Mouse (Mus musculus) embryo, embryonic 11 days (tissue): ENCODE data around the gene Lrriq4.
"Not testable (repeated sequence)": the region's sequence is repeated elsewhere in the genome, so short reads cannot be mapped to it uniquely, and the experiment has no call there.

ENCODE experiments used
- DNase-seq: peaks from one replicate; pipeline ENCODE4 v3.0.0-alpha.2; 2015

Lrriq4 gene

GRCm38 (mm10) chr3:30687216-30687615 lies 42.9 kb downstream of the Lrriq4 start:
- no peak for DNase-seq

GRCm38 (mm10) chr3:30690976-30691375 lies 46.7 kb downstream of the Lrriq4 start:
- no peak for DNase-seq

- DNase-seq: no peak
These were observed 51.4 kb downstream of the Lrriq4 start for GRCm38 (mm10) chr3:30695661-30696060.

GRCm38 (mm10) chr3:30696346-30696745 lies 52.0 kb downstream of the Lrriq4 start:
- peak; percentile 72 for DNase-seq

- DNase-seq: no peak
These were observed 53.6 kb downstream of the Lrriq4 start for GRCm38 (mm10) chr3:30697891-30698290.

- DNase-seq: not testable (repeated sequence)
These were observed 55.6 kb downstream of the Lrriq4 start, which contains the start of gene Lrrc31 for GRCm38 (mm10) chr3:30699711-30700505. Gene Lrrc31 (minus strand): TSS chr3:30699843.

- DNase-seq: no peak
These were observed 61.7 kb downstream of the Lrriq4 start for GRCm38 (mm10) chr3:30705977-30706376.

GRCm38 (mm10) chr3:30706614-30707276 lies 62.4 kb downstream of the Lrriq4 start:
- DNase-seq: no peak

GRCm38 (mm10) chr3:30710191-30710590 lies 65.9 kb downstream of the Lrriq4 start:
- DNase-seq: no peak

GRCm38 (mm10) chr3:30713334-30713733 lies 69.0 kb downstream of the Lrriq4 start:
- DNase-seq: no peak

GRCm38 (mm10) chr3:30718649-30719048 lies 74.3 kb downstream of the Lrriq4 start:
- no peak for DNase-seq
